Mouse (Mus musculus): ENCODE results near the gene Krt12. TPM values are rescaled to one million over a fixed set of nuclear protein-coding genes. Genes with fewer than 3 reads are reported as not detected.
A peak's percentile ranks its signal among the peaks of the same experiment; 100 is the strongest.

The Krt12 gene
- total RNA-seq, 2 experiments from 2014 or later, result not detected

DNA sequence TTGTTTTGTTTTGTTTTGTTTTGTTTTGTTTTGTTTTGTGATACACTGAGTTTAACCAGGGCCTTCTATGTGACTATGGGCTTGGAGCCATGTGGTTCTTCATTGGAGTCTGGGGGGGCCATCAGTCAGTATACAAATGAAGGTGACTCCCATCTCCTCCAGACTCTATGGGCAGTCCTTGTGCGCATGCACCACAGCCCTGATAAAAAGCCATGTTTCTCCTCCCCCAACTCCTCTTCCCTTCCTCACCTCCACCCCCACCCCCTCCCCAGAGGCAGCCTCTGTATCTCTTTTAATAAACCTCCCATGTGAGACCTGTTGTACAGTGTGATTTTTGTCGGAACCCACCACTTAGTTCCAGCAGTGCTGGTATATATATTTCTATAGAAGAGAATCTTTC, 25.4 kb downstream of the Krt12 start:
- no peak for DNase-seq

DNA sequence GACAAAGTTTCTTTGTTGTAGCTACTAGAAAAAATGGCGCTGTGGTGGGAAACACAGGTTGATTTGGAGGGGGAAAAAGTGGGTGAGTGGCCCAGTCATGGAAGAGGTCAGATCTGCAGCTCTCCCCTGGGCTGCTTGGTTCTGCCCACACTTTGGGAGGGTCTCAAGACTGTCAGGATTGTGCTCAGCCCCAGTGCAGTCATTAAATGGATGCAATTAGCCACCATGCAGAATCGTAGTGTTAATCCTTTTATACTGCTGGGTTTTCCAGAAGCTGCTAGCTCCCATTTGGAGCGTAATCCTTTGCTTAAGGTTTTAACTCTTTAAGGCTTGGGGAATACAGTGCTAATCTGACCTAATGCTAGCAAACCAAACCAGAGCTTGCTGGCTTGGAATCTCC, 26.0 kb downstream of the Krt12 start:
- no peak for DNase-seq

DNA sequence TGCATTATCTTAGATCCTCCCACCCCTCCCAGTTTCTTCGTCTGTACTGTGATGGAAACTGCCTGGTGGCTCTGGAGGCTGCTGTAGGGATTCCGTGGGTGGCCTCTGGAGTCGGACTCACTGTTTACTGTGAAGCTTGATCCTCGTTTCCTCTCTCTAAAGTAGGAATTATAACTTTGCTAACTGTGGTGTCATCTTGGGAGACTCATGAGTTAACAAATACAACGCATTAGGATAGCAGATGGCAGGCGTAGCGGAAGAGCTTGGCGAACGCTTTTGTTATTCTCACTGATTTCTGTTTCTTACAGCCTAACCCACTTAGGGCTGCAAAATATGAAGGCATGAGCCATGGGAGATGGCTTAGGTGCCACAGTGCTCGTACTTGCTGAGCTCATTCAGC, 29.6 kb downstream of the Krt12 start:
- no peak for DNase-seq

DNA sequence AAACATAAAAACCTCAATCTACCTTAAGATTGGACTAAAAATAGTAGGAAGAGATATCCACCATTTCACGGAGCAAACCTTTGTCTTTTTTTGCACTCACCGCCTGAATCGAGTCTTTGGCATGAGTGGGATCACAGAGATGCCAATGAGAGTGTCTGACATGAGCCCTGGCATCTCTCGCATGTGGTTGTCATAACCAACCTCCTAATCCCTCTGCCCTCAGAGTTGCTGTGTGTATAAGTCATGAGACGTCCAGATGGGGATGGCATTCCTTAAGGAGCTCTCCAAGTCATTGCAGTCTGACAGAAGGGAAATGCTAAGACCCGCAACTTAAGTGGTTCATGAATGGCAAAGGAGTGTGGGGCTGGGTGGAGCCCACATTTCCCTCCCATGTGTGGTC, 30.7 kb downstream of the Krt12 start:
- DNase-seq, result no peak

DNA sequence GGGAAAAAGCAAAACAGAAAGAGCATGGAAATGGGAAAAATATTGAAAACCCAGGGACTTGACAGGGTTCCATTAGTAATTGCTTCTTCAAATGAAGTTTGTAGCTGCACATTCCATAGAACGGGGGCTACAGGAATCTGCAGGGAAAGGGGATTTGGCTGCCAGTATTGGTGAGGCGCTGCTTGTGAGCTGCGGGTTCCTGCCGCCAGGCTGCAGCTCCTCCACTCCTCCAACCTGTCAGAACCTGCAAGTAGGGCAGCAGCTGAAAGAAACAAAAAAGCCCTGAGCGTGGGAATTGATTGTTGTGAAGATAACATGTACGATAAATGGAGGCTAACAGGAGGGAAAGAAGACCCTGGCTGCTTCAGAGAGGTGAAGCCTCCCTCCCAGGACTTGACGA, 31.2 kb downstream of the Krt12 start:
- DNase-seq, result no peak

DNA sequence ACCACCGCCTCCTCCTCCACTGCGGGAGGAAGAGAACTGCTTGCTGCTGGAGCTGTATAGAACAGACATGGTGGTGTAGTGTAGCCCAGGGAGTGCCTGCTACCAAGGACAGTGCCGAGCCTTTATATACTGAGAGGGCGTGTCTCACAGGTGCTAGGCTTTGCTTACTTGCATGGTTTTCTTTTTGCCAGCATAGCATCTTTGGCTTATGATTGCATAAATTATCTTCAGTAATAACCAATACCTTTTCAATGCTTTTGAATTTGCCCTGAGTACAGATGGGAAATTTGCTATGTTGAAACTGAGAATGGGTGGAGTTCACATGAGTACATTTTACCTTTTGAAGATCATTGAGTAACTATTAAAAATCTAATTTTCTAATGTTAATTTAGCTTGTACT, 32.8 kb downstream of the Krt12 start, which contains the start of gene Krt10:
Gene Krt10, minus strand, starts transcription at position 101 of the 400 bp plus-strand sequence.
- DNase-seq, result no peak

DNA sequence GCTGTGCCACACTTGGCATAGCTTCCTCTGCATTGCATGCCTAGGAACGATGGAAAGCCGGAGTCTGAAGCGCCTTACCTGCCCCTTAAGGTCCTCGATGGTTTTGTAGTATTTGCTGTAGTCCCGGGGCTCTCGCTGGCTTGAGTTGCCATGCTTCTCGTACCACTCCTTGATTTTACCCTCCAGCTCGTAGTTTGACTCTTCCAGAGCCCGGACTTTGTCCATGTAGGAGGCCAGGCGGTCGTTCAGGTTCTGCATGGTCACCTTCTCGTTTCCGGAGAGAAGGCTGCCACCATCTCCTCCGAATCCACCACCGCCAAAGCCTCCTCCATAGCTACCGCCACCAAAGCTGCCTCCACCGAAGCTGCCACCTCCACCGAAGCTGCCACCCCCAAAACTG, 33.4 kb downstream of the Krt12 start:
- DNase-seq, result no peak

DNA sequence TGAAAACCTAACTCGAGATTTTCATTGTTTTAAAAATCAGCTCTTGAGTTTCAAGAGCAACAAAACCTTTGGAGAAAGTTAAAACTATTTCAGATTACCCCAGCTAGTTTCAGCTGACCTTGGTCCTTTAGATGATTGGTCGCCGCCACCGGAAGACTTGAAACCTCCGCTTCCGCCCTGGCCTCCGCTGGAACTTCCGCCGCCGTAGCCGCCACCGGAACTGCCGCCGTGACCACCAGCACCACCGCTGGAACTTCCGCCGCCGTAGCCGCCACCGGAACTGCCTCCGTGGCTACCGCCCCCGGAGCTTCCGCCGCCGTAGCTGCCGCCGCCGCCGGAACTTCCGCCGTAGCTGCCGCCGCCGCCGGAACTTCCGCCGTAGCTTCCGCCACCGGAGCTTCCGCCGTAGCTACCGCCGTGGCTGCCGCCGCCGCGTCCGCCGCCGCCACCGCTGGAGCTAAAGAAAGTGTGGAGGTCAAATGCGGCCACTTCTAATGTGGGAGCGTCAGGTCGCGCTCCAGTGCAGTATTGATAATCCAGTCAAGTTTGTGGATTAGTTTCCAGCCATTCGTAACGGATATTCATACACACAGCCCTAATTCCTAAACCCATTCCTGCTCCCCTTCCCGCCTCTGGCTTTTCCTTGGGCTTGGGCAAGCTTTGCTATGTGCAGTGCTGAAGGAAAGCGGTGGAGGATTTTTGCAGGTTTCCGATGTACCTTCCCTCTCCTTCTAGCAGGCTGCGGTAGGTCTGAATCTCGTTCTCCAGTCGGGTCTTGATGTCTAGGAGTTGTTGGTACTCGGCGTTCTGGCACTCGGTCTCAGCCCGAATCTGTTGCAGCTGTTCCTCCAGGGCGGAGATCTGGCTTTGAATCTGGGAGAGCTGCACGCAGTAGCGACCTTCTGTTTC, 36.0 kb downstream of the Krt12 start:
- DNase-seq, result peak; percentile 90

DNA sequence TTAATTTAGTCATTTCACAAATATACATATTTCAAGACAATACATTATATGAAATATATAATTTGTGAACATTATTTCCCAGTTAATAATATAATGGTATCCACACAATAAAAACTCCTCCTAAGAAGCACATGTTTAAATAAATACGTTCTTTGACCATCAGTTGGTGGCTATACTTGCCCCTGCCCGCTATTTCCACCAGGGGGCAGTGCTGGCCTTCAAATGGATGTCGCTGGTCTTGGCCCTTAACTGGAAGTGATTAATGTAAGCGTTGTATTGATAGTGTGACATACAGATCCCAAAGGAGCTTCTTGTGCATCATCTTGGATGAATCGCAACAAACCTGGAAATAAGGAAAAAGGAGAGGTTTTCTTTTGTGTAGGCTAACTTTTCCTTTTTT, 42.5 kb downstream of the Krt12 start:
- DNase-seq, result peak; percentile 78

DNA sequence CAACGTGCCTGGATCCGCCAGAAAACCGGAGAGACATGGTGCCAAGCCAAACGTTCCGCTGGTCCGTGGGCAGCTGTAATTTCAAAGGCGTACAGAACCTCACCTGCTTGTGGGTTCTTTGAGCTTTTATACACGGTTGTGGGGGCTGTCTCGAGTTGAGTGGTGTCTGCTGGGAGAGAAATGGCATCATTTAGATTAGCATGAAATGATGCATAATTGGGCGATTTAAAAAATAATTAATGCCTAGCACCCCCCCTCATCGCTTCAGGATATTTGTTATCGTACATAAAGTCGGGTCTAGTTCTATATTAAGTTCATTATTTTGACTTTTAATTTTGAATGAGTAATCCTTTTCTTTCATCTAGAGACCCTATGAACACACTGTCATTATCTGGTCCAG, 47.3 kb downstream of the Krt12 start, which contains the start of gene Krt28:
Gene Krt28, minus strand, starts transcription at position 101 of the 400 bp plus-strand sequence.
- DNase-seq, result no peak

DNA sequence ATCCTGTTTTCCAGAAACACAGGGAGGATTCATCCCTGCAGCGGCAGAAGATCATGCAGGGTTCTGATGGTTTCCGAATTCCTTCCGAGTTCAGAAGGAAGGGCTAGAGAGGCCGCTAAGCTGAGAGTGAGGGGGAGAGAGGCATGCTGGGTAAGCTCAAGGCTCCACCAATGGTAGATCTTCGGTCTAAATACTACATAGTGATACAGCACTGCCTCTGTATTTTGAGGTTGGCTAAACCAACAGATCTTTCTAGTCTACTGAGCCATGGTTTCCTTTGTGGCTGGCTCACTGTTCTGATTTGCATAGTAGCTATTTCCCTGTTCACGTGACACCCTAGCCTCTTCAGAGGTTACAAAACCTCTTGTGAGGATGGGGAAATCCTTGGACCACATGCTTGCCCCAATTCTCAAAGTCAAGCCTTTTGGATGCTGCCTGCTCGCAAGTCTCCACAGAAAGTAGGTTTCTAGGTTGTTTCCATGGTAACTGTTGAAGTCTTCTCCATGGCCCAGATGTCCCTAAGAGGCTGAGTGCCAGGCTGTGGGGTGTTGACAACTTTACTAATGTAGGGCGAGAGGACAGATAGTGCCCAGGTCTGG, 52.1 kb downstream of the Krt12 start:
- no peak for DNase-seq

DNA sequence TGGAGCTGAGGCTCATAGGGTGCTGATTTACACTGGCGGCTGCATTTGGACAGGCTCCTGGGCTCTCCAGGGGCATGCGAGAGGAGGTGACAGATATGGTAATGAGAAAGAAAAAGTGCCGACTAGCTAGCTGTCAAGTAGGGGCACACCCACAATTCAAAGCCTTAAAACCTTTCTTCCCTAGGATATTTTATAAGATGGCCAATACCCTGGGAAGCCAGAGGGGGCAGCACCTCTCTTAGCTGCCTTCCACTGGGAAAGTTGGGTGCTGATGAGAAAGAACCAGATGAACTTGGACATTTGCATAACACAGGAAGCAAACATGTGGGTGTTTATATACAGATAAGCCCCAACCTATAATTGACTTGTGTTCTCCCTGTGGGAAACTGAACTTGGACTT, 52.8 kb downstream of the Krt12 start:
- DNase-seq, result no peak

DNA sequence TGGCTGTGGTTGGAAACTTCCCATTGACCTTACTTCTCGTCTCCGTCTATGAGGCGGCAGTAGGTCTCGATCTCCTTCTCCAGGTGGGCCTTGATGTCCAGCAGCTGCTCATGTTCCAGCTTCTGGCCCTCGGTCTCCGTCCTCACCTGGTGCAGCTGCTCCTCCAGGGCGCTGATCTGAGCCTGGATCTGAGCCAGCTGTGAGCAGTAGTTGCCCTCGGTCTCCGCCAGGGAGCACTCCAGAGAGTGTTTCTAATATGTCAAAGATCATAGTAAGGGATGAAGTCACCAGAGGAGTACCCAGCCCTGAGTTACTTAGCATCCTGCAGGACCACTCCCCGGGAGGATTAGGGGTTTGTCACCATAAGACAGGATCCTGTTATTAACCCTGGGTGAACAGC, 55.3 kb downstream of the Krt12 start:
- DNase-seq, result peak; percentile 40

Other genes starting within 250 kb of the Krt12 start
- 10 to 100 TPM; 55.5 to 63.5 TPM for gene Smarce1, start 191.2 kb downstream of the Krt12 start, total RNA-seq (2021)
- 10 to 100 TPM in 1 of 2 experiments, 1 to 10 TPM in 1; 9.3 to 11.7 TPM for gene Krt222, start 178.2 kb downstream of the Krt12 start, total RNA-seq (2021)
- gene Krt24, start 137.0 kb downstream of the Krt12 start, total RNA-seq (2021), result not detected
- gene Krt25, start 99.3 kb downstream of the Krt12 start, total RNA-seq (2021), result under 1 TPM in 1 of 2 experiments, not detected in 1; 0.14 TPM
- gene Krt26, start 84.3 kb downstream of the Krt12 start, total RNA-seq (2021), result not detected
- gene Krt27, start 71.2 kb downstream of the Krt12 start, total RNA-seq (2021), result not detected
- gene Krt28, start 47.4 kb downstream of the Krt12 start, total RNA-seq (2021), result under 1 TPM in 1 of 2 experiments, not detected in 1; 0.16 TPM
- 1 to 10 TPM; 5.6 to 6.6 TPM for gene Krt10, start 32.9 kb downstream of the Krt12 start, total RNA-seq (2021)
- gene Krt20, start 15.9 kb upstream of the Krt12 start, total RNA-seq (2021), result under 1 TPM in 1 of 2 experiments, not detected in 1; 0.12 TPM
- under 1 TPM in 1 of 2 experiments, not detected in 1; 0.16 TPM for gene Krt23, start 70.9 kb upstream of the Krt12 start, total RNA-seq (2021)
- not detected for gene Krt39, start 99.1 kb upstream of the Krt12 start, total RNA-seq (2021)
- gene Krt40, start 120.9 kb upstream of the Krt12 start, total RNA-seq (2021), result not detected
- gene Krtap3-3, start 128.6 kb upstream of the Krt12 start, total RNA-seq (2021), result not detected
- gene Krtap3-2, start 134.6 kb upstream of the Krt12 start, total RNA-seq (2021), result not detected
- gene Gm11939, start 137.2 kb upstream of the Krt12 start, total RNA-seq (2021), result not detected
- not detected for gene Krtap3-1, start 144.4 kb upstream of the Krt12 start, total RNA-seq (2021)
- not detected for gene Krtap1-5, start 158.8 kb upstream of the Krt12 start, total RNA-seq (2021)
- gene Krtap1-4, start 161.4 kb upstream of the Krt12 start, total RNA-seq (2021), result not detected
- not detected for gene Krtap1-3, start 169.1 kb upstream of the Krt12 start, total RNA-seq (2021)
- not detected for gene Krtap9-3, start 175.8 kb upstream of the Krt12 start, total RNA-seq (2021)
- gene Gm11938, start 181.0 kb upstream of the Krt12 start, total RNA-seq (2021), result not detected
- not detected for gene Gm11937, start 187.9 kb upstream of the Krt12 start, total RNA-seq (2021)
- gene Krtap2-4, start 192.6 kb upstream of the Krt12 start, total RNA-seq (2021), result not detected
- gene Gm11562, start 198.2 kb upstream of the Krt12 start, total RNA-seq (2021), result not detected
- not detected for gene Krtap4-1, start 206.0 kb upstream of the Krt12 start, total RNA-seq (2021)
- not detected for gene Krtap4-2, start 212.8 kb upstream of the Krt12 start, total RNA-seq (2021)
- not detected for gene Krtap4-7, start 221.8 kb upstream of the Krt12 start, total RNA-seq (2021)
- gene Gm11555, start 228.0 kb upstream of the Krt12 start, total RNA-seq (2021), result not detected
- not detected for gene Gm11563, start 236.7 kb upstream of the Krt12 start, total RNA-seq (2021)
- gene Krtap4-6, start 243.7 kb upstream of the Krt12 start, total RNA-seq (2021), result not detected

All from gastrocnemius, postnatal 10 days (tissue).